Mouse (Mus musculus) neutrophil, adult 65 days (primary cell): ENCODE data around the gene Rev1. TPM values are rescaled to one million over a fixed set of nuclear protein-coding genes. Genes with fewer than 3 reads are reported as not detected.

ENCODE experiments used
- total RNA-seq: library from RNA; stranded (reverse); gene quantifications from 2 replicates; pipeline ENCODE4 v1.2.4, GENCODE M21; 2023

The Rev1 gene
- 25.0 and 25.6 TPM in 2 replicates for total RNA-seq

GRCm38 (mm10) chr1:38129501-38130267 lies at the start of gene Rev1:
Gene Rev1 (minus strand): TSS chr1:38129801.

Other genes starting within 250 kb of the Rev1 start
- 4.4 and 5.1 TPM in 2 replicates for gene Mitd1, start 239.4 kb downstream of the Rev1 start, total RNA-seq
- gene Mrpl30, start 239.3 kb downstream of the Rev1 start, total RNA-seq, result 39.9 and 71.5 TPM in 2 replicates
- gene Lyg2, start 213.3 kb downstream of the Rev1 start, total RNA-seq, result not detected in 2 replicates
- not detected in 2 replicates for gene Lyg1, start 172.0 kb downstream of the Rev1 start, total RNA-seq
- 41.0 and 48.0 TPM in 2 replicates for gene Txndc9, start 131.9 kb downstream of the Rev1 start, total RNA-seq
- gene Eif5b, start 131.8 kb downstream of the Rev1 start, total RNA-seq, result 12.7 and 15.6 TPM in 2 replicates